Mouse (Mus musculus): ENCODE results near the gene Slitrk4.
A peak's percentile ranks its signal among the peaks of the same experiment; 100 is the strongest.

Slitrk4 gene

DNA sequence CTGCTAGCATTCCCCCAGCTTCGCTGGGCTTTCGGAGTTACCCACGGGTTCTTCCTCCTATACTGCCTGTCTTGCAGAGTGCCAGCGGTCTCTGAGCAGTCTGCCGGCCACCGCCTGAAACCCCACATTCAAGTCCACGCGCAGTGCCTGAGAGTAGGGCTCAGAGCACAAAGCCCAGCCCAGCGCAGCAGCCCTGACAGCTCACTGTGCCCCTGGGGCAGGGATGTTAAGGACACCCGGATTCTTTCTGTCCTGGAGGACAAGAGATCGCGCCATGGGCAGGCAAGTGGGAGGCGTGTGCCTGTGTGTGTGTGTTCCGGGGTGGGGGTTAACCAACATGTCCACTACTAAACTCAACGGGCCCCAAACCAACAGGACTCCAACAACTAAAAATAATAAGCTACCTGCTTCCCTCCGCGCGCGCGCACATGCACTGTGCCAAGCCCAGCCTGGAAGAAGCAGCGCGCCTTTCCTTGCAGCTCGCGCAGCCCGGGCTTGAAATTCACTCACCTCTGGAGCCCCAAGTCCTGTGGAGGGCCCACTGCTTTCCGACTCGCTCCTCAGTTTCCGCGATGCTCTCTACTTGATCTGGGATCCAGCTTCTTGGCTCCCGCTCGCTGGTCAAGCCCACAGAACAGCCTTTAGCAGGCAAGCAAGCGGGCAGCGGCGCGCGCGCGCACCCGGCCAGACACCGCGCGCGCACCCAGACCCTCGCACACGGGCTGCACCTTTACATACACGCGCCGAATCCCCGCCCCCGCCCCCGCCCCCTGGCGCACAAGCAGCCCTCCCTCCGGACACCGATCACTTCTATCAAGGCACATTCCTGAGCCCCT lies at the start of gene Slitrk4:
Gene Slitrk4 (minus strand): TSS at position 707 of the 836 bp plus-strand sequence.
- peak; percentile 30 for DNase-seq (ENCODE audit: low read depth, low spot score)

DNA sequence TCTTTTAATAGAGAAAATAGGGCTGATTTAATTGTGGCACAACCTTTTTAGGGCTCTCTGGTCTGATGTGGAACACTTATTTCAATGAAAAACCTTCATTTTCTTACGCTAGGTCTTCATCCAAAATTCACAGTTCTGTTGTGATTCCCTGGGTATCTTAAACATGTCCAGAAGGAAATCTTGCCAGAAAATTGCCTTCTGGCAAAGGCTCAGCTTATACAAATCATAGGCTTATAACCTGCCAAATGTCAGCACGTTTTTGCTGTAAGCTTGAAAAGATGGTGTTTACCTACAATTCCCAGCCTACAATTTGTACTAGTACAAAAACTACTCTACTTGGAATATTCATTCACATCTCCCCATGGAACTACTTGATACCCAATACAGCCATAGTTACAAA lies 42.7 kb upstream of the Slitrk4 start:
- DNase-seq (ENCODE audit: low read depth, low spot score), result no peak

- DNase-seq (ENCODE audit: low read depth, low spot score), result peak; percentile 37
These were observed 1.1 kb upstream of the Slitrk4 start for GRCm38 (mm10) chrX:64277991-64278301.

DNA sequence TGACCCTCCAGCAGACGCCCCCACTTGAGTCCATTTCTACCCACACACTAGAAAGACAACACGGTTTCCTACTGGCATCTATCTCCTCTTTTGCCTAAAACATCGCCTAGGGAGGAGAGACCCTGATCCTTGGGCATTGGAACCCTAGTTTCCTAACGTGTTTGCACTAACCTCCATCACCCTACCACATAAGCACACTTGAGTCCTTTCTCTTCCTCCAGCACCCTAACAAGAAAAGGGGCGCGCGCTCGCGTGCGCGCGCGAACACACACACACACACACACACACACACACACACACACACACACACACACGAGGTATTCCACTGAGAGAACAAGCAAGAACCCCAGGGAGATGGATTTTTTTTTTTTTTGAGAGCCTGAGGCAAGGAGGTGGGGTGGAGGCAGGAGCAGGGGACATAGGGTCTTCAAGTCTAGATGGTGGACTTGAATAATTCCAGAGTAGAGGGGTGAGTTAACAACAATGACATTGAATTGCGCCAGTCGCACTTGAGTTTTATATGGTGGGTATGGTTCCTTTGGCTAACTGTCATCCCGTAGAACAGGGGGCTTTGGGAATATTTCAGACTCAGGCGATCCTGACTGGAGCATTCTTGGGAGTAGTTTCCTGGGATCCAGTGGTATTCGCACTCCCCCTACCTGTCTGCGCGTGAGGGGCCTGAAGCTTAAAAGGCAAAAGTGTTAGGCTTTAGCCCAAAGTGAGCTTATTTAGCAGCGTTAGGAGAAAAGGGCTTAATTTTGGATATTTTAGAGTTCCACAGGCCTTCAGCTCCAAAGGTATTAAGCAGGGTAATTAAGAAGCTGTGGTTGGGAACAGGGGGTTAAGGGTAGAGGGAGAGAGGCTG lies 562 bp upstream of the Slitrk4 start:
- DNase-seq (ENCODE audit: low read depth, low spot score), result peak; percentile 4

GRCm38 (mm10) chrX:64275501-64276289 lies 1.1 kb downstream of the Slitrk4 start:
- DNase-seq (ENCODE audit: low read depth, low spot score), result peak; percentile 5

GRCm38 (mm10) chrX:64263481-64263880 lies 13.3 kb downstream of the Slitrk4 start:
- no peak for DNase-seq (ENCODE audit: low read depth, low spot score)

All from mesoderm, embryonic 11.5 days (tissue).